Mouse (Mus musculus) megakaryocyte, embryonic 14.5 days (primary cell): ENCODE results near the gene Pip4k2b.

Experiments
- FLI1 ChIP-seq: IDR thresholded peaks from 2 replicates; pipeline ENCODE4 v1.6.1; 2012; ENCODE audit warnings: low read length, inconsistent platforms, mixed read lengths
- GATA1 ChIP-seq: IDR thresholded peaks from 3 replicates; pipeline ENCODE4 v1.6.1; 2012; ENCODE audit warnings: mixed read lengths, low read length, inconsistent platforms, borderline replicate concordance

DNA sequence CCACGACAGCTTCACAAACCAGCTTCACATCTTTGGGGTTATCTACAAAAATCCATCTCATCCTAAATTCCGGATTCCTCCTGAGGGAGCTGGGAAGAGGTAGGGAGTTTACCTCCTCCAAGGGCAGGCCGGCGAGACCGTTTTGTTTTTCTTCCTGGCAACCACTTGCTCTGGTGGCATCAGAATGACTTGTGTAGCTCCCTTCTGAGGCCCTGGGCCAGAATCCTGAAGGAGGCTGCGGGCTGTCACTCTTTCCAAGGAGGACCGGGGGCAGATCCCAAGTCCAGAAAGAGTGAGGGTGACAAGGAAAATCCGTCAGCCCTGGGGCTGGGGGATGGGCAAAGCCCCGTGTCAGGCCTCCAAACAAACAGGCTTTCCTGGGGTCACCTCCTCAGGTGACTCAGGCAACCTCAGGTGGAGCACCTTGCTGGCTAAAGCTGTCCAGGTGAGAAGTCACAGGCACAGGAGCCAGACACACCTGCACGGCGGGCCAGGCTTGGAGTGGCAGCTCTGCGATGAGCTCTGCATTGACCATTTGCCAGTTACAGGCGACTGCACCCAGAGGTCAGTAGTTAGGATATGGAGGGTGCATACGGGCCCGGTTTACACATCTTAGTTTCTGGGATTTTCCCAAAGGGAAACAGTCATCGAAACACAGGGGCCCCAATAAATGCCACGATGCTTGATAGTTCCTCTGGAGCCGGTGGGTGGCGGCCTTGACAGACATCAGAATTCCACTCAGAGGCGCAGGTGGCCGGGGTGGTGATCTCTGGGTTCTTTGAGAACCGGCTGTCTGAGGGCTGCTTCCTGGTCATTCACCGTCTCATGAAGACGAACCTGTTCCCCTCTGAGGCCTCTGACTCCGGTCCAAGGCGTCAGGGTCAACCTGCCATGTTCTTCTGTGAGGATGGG lies 26.9 kb downstream of the Pip4k2b start:
- no peak for TF ChIP-seq FLI1
- no peak for TF ChIP-seq GATA1
